Mouse (Mus musculus) myocyte (in vitro differentiated cells): ENCODE measurements around the gene Mitf. TPM values are rescaled to one million over a fixed set of nuclear protein-coding genes. Genes with fewer than 3 reads are reported as not detected.

ENCODE experiments used
- H3K27me3 ChIP-seq: one replicate; pipeline ENCODE4 v1.6.1; 2011; ENCODE audit not compliant: control insufficient read depth, insufficient read depth, insufficient read length
- H3K36me3 ChIP-seq: one replicate; pipeline ENCODE4 v1.6.1; 2011; ENCODE audit not compliant: control insufficient read depth, insufficient read depth
- H3K4me2 ChIP-seq: one replicate; pipeline ENCODE4 v1.6.1; 2011; ENCODE audit warnings: low read depth, control low read depth
- H3K4me3 ChIP-seq: one replicate; pipeline ENCODE4 v1.5.1; 2011; ENCODE audit warnings: mild to moderate bottlenecking, control low read depth, moderate library complexity
- H3K79me2 ChIP-seq: one replicate; pipeline ENCODE4 v1.6.1; 2011; ENCODE audit not compliant: control insufficient read depth, insufficient read depth
- H3ac ChIP-seq: one replicate; pipeline ENCODE4 v1.6.1; 2011; ENCODE audit not compliant: control insufficient read depth, insufficient read length
- CEBPB ChIP-seq: IDR thresholded peaks from 2 replicates; pipeline ENCODE4 v1.6.1; 2011; ENCODE audit warnings: mild to moderate bottlenecking, moderate library complexity; ENCODE audit not compliant: poor library complexity, insufficient read depth, severe bottlenecking
- E2F4 ChIP-seq: IDR thresholded peaks from one replicate; pipeline ENCODE4 v1.6.1; 2011; ENCODE audit warnings: mild to moderate bottlenecking, control low read depth, moderate library complexity; ENCODE audit not compliant: insufficient read depth
- MAX ChIP-seq: IDR thresholded peaks from one replicate; pipeline ENCODE4 v1.6.1; 2011; ENCODE audit warnings: low read depth, mild to moderate bottlenecking, control low read depth
- MYOD1 ChIP-seq, 3 experiments: IDR thresholded peaks; one replicate each; pipeline ENCODE4 v1.6.1; 2011; ENCODE audit warnings: control low read depth in 2 of 3, low read depth in 2 of 3, mild to moderate bottlenecking in 2 of 3, moderate library complexity in 1 of 3; ENCODE audit not compliant: insufficient read length in 2 of 3, control insufficient read depth in 1 of 3
- MYOG ChIP-seq, 3 experiments: IDR thresholded peaks; one replicate each; pipeline ENCODE4 v1.6.1; 2011; ENCODE audit warnings: control low read depth in 2 of 3, low read depth in 2 of 3, mild to moderate bottlenecking in 2 of 3; ENCODE audit not compliant: insufficient read length in 2 of 3, control insufficient read depth in 1 of 3, insufficient read depth in 1 of 3
- POLR2A ChIP-seq: IDR thresholded peaks from one replicate; pipeline ENCODE4 v1.6.1; 2011; ENCODE audit warnings: low read depth, mild to moderate bottlenecking, control low read depth, moderate library complexity; ENCODE audit not compliant: insufficient read length
- POLR2AphosphoS2 ChIP-seq: IDR thresholded peaks from one replicate; pipeline ENCODE4 v1.6.1; 2011; ENCODE audit warnings: low read depth, control low read depth; ENCODE audit not compliant: insufficient read length
- REST ChIP-seq: IDR thresholded peaks from one replicate; pipeline ENCODE4 v1.6.1; 2011; ENCODE audit warnings: mild to moderate bottlenecking, control low read depth, moderate library complexity; ENCODE audit not compliant: insufficient read depth, insufficient read length
- SRF ChIP-seq: IDR thresholded peaks from one replicate; pipeline ENCODE4 v1.6.1; 2011; ENCODE audit warnings: low read depth; ENCODE audit not compliant: control insufficient read depth, insufficient read length
- TCF12 ChIP-seq: IDR thresholded peaks from one replicate; pipeline ENCODE4 v1.6.1; 2011; ENCODE audit warnings: mild to moderate bottlenecking, control low read depth; ENCODE audit not compliant: poor library complexity, insufficient read depth, severe bottlenecking
- TCF3 ChIP-seq: IDR thresholded peaks from one replicate; pipeline ENCODE4 v1.6.1; 2011; ENCODE audit warnings: low read depth, control low read depth; ENCODE audit not compliant: insufficient read length
- polyA plus RNA-seq: library from polyadenylated mRNA; unstranded; fragments of >200 nt; fragmentation: generic; extraction: Trizol; gene quantifications from one replicate; pipeline ENCODE4 v1.2.1, GENCODE M21; 2012; ENCODE audit warnings: missing spikeins

The Mitf gene
- polyA plus RNA-seq, 1 experiment = 2.4 TPM

DNA sequence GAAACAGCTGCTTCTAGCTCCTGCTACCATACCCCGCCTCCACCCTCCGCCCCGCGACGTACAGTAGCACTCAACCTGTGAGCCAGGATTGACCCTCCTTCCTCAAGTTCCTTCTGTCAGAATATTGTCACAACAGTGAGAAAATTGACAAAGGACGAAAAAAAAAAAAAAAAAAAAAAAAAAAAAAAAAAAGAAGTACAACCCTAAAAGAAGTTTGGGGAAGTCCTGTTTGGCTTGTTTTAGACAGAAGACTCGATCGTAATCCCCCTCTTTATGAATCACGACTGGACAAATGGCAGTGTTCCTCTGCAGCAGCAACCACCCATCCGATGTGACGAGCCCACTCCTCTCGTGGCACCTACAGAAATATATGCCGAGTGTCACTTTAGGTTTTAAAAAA lies 255.0 kb downstream of the Mitf start:
- H3ac ChIP-seq = no peak overlapping the region
- TF ChIP-seq TCF12 (no peak), E2F4 (no peak), MAX (no peak), CEBPB (no peak), SRF (no peak), TCF3 (no peak), MYOD1 (IDR thresholded peaks at IDR 0.05; ENCODE audit: control insufficient read depth in 1 of 3, insufficient read length in 2 of 3, low read depth in 2 of 3) (no peak), MYOG (IDR thresholded peaks at IDR 0.05; ENCODE audit: control insufficient read depth in 1 of 3, insufficient read depth in 1 of 3, insufficient read length in 2 of 3, low read depth in 2 of 3) (no peak), POLR2A (no peak)
- H3K4me2 ChIP-seq = no peak overlapping the region
- H3K27me3 ChIP-seq = no peaks in the 10 kb centered on the region
- H3K4me3 ChIP-seq = no peak overlapping the region
- no peaks in the 10 kb centered on the region for H3K36me3 ChIP-seq
- no peaks in the 10 kb centered on the region for H3K79me2 ChIP-seq

DNA sequence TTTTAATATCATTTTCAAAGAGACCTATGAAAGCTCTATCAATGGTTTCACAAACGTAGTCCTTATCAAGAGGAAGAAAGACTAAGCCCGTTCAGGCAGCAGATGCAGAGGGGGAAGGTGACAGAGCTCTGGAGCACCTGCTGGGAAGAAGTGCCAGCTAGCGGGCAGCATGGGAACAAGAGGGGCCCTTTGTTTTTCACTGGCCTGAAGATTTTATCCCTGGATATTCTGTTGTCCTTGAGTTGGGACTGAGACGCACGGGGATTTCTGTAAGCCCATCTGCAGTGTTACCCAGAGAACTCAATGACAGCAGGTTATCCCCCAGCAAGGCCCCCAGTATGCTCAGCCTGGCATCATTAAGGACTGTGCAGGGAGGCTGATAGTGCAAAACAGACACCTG lies 258.1 kb downstream of the Mitf start:
- TF ChIP-seq POLR2A = no peak
- Histone ChIP-seq H3ac (no peak overlapping the region), H3K79me2 (no peaks in the 10 kb centered on the region), H3K4me2 (no peak overlapping the region), H3K4me3 (no peak overlapping the region), H3K36me3 (no peaks in the 10 kb centered on the region), H3K27me3 (no peaks in the 10 kb centered on the region)

DNA sequence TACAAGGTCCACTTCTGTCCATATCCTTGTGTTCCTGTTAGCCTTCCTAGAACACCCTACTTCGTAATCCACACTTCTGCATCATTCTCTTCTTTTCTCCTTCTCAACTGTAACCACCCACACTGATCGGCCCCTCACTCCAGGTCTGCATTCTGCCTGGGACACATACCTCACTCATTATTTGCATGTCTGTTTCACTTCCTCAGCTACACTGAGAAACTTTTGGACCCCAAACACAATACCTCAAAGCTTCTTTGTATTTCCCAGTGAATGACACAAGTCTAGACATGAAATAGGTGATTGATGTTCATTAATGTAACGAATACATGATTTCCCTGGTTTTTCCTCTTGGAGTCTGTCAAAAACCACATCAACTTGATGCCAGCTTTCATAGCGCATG lies 259.6 kb downstream of the Mitf start:
- no peak overlapping the region for H3ac ChIP-seq
- no peaks in the 10 kb centered on the region for H3K27me3 ChIP-seq
- H3K79me2 ChIP-seq = no peaks in the 10 kb centered on the region
- no peak overlapping the region for H3K4me3 ChIP-seq
- H3K4me2 ChIP-seq = no peak overlapping the region
- no peaks in the 10 kb centered on the region for H3K36me3 ChIP-seq
- no peak for TF ChIP-seq POLR2AphosphoS2
- TF ChIP-seq E2F4 = no peak
- no peak for TF ChIP-seq MYOG (IDR thresholded peaks at IDR 0.05; ENCODE audit: control insufficient read depth in 1 of 3, insufficient read depth in 1 of 3, insufficient read length in 2 of 3, low read depth in 2 of 3)
- TF ChIP-seq TCF12 = no peak
- TF ChIP-seq SRF = no peak
- no peak for TF ChIP-seq REST
- TF ChIP-seq TCF3 = no peak

Other genes starting within 250 kb of the Mitf start
- 0.59 TPM for gene Frmd4b, start 189.5 kb upstream of the Mitf start, polyA plus RNA-seq